Mouse (Mus musculus) heart, adult 8-10 months (tissue): Measurements from ENCODE around the gene Etv5. TPM values are rescaled to one million over a fixed set of nuclear protein-coding genes. Genes with fewer than 3 reads are reported as not detected.

Experiments
- DNase-seq: peaks from one replicate; pipeline ENCODE4 v3.0.0; 2022; ENCODE audit warnings: low spot score
- total RNA-seq, 4 experiments: library from RNA; stranded (reverse); gene quantifications; 2 replicates each; pipeline ENCODE4 v1.2.4; 2022

The Etv5 gene
- total RNA-seq = 1 to 10 TPM; 8.8 to 9.8 (median 9.3) TPM

DNA sequence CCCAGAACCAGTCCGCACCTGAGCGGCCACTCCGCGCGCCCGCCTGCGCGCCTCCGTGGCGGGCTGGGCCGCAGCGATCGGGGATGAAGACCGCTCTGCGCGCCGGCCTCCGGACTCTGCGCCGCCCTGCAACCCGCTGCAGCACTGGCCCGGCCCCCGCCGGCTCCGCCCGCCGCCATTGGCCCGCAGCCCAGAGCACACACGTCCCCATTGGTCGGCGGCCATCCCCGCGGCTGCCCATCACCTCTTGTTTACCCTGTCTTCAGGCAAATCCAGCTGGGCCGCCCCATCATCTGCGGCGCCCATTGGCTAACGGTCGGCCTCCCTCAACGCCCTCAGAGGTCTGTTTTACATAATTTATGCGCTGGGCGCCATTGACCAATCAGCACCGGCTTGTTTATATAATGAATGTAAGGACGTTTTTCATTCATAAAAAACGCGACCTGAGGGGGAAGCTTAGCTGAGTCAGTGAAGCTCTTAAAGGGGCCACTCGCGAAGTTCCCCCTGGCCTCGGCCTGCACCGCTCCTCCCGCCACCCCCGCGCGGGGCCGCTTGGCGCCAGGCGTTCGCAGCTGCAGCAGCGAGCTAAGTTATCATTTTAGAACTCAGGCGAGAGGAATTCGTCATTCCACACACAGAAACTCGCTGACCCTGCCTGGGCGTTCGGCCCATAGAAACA, at the start of gene Etv5:
TSS of gene Etv5 (minus strand) at position 221 of the 679 bp plus-strand sequence.
- peak; percentile 99 for DNase-seq

GRCm38 (mm10) chr16:22483900-22484299, 44.4 kb upstream of the Etv5 start:
- DNase-seq = no peak

- DNase-seq = no peak
These were observed 39.8 kb upstream of the Etv5 start for GRCm38 (mm10) chr16:22479322-22479721.

- DNase-seq = no peak
These were observed 32.2 kb upstream of the Etv5 start for GRCm38 (mm10) chr16:22471728-22472127.

GRCm38 (mm10) chr16:22469385-22469784, 29.9 kb upstream of the Etv5 start:
- DNase-seq = no peak

GRCm38 (mm10) chr16:22467111-22467510, 27.6 kb upstream of the Etv5 start:
- no peak for DNase-seq

GRCm38 (mm10) chr16:22466381-22466780, 26.9 kb upstream of the Etv5 start:
- no peak for DNase-seq

DNA sequence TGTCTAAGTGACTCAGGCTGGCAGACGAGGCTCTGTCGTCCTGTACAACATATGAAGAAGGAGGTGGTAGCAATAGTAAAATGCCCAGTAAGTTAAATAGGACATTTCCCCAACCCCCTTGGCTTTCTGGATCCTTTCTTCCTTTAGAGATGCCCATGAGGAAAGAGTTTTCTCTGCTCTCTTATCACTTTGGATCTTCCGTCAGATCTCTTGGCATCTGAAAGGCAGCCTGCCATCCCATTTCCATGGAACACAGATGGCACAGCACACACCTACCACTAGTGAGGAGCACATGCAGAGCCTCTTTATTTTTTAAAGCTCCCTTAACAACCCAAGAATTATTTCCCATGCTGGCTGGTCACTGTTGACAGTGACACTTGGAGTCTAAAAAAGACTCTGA, 22.7 kb upstream of the Etv5 start:
- no peak for DNase-seq

GRCm38 (mm10) chr16:22461728-22462127, 22.2 kb upstream of the Etv5 start:
- no peak for DNase-seq

DNA sequence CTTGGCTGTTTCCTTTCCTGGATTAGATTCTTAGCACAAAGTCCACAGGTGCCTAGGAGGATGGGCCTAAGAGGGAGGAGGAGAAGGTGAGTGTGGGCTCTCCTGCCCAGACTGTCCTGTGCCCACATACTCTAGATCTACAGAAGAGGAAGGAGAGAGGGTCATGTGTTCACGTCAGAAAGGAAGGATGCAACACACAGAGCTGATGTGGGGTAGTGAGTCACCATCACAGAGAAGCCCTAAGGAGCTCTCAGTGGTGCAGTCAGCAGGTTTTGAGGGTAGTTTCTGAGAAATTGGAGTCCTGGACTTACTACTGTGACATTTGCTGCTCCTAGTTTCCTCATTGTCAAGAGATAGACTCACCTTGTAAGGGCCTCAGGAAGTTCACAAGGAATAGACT, 21.4 kb upstream of the Etv5 start:
- DNase-seq = no peak

GRCm38 (mm10) chr16:22452082-22452481, 12.6 kb upstream of the Etv5 start:
- no peak for DNase-seq

DNA sequence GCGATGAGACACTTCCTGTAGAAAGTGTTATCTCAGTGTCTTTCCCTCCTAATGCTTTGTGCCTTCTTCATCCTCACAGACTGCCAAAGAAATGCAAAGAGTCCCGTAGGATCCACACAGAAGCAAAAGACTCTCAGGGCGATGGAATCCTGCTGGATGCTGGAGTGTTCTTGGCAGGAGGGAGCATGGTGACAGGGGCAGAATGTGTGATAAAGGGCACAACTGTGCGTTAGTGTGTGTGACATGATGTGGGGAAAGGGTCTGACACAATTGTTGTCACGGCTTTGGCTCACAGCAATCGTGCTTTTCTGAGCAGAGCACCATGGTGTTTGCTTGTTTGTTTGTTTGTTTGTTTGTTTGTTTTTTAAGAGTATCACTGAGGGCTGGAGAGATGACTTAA, 8.6 kb upstream of the Etv5 start:
- DNase-seq = no peak

DNA sequence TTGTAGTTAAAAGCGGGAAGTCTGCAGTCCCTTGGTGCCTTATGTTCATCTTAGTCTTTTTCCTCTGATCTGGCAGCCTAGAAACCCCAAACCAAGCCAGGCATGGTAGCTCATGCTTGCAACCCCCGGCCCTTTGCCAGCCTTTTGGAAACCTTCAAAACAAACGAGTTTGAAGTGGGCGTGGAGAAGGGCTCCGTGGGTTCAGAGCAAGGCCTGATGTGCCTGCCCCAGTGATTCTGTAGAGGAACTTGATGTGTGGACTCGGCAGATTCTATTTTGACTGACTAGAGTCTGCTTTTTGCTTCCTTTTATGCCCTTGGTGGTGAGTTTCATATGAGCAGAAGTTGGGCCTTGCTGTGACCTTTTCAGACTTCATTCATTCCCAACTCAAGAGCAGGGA, 5.3 kb upstream of the Etv5 start:
- DNase-seq = peak; percentile 28

DNA sequence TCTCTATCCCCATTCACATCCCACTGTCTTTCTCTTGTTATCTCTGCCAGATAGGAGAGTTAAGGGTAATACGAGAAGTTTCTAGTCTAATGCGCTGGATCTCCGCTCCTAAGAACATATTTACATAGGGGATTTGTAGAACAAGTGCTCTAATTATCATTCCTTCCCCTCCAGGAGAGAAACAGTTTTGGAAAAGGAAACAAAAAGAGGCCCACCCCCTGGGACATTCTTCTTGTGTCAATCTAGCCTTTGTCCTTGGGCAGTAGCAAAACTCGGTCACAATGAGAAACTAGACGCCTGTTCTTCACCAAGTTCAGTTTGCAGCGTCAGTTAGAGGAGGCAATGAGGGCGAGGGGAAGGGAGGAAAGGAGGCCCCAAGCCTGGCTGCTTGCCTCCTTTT, 2.7 kb upstream of the Etv5 start:
- no peak for DNase-seq

- no peak for DNase-seq
These were observed 1.8 kb upstream of the Etv5 start for GRCm38 (mm10) chr16:22441317-22441716.

DNA sequence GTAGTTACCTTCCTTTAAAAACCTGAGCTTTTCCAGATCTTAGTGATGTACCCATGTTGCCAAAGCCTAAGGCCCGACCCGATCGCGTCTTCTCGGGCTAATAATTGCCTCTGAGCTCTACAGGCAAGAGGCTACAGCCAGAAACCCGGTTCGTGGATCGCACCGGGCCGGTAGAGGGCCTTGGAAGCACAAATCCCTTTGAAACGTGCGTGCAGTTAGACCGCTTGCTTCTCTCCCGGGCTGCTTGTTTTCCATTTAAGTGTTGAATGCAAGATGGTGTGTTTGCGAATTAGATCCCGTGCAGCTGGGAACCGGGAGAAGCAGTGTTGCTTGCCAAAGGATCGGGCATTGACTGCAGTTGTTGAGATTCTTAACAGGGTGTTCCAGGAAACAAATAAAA, 750 bp upstream of the Etv5 start:
- peak; percentile 51 for DNase-seq

DNA sequence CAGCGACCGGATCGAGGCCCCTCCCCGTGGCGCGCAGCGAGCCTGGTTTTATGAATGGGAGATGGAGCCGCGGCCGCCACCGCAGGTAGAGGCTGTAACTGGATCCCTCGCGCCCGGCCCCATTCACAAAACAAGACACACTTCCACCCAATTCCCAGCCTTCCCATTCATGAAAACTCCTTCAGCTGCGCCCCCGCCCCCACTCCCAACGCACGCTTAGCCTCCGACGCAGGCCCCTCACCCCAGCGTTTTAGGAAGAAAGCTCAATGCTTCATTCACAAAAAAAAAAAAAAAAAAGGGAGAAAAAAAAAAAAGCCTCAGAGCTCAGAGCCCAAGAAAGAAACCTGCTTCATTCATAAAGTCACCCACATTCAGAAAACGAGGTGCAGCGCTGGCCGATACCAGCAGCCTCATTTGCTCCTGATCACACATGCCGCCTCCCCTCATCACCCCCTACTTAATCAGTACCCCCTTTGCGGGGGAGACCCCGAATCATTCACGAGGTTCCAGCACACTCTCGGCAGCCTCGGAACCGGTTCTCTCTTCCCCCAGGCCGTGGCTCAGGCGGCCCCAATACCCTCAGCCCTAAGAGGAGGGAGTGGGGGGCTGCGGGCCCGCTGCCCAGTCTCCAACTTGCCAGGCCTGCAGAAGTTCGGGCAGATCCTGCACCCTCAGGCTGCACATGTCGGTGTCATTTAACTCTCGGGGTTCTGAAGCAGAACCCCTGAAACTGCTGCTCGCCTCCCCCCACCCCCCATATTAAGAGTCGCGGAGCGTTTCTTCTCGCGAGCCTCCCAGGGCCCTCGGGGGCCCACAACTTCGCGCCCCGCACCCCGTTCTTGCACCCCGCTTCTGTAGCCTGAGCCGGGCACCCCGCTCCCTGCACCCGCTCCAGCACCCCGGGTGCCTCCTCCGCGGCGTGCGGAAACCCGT, 812 bp downstream of the Etv5 start:
- DNase-seq = peak; percentile 48

GRCm38 (mm10) chr16:22436106-22436505, 3.4 kb downstream of the Etv5 start:
- DNase-seq = no peak

DNA sequence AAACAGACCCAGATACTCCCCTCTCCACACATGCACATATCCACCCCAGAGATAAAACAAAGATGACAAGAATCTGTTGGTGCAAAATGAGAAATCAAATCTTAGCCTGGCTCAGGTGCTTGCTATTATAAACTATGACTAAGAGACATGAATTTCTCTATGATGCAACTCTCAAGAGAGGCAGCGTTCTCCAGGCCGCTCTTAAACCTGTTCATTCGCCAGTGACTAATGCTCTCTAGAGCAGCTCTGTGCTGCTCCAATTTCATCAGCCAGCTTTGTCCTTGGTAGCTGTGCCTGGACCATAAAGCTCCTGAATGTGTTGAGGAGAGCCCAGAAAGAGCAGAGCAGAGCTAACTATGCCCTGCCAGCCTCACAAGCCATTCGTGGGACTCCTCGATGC, 5.0 kb downstream of the Etv5 start:
- DNase-seq = no peak

DNA sequence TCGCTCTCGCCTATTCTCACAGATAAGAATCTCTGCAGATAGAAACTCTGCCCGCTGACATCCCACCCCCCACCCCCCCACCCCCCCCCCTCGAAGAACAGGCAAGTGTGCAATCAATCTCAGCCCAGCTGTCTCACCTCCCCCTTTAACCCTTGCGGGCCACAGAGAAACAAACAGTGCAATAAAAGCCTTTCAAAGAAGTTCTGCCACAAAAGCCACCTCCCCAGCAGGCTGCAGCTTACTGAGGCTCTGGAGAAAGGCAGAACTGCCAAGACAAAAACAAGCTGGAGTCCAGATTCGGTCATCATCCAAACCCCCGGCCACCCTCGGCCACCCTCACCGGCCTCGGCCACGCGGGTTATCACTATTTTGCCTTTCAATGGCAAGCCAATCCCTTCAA, 5.6 kb downstream of the Etv5 start:
- no peak for DNase-seq

GRCm38 (mm10) chr16:22431773-22432172, 7.7 kb downstream of the Etv5 start:
- DNase-seq = no peak

DNA sequence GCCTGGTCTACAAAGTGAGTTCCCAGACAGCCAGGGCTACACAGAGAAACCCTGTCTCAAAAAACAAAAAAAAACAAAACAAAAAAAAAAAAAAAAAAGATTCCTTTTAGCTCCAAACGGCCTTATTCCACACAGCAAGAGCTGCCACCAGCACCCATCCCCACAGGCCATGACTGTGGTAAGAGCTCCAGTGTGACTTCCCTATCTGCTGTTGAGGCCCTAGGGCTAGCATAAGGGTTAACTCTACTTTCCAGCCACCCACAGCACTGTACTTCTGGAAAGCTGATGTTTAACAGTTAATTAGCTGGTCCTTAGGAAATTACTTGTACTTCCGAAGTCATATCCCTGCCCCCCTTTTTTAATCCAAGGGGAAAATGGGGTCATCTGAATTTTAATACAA, 8.2 kb downstream of the Etv5 start:
- DNase-seq = no peak
